Mouse (Mus musculus): ENCODE data around the gene Nsf.

- TF ChIP-seq GATA1 (IDR thresholded peaks at IDR 0.05; ENCODE audit: low read length) (no peak), TAL1 (IDR thresholded peaks at IDR 0.05; ENCODE audit: low read length) (no peak)
Observed at GRCm38 (mm10) chr11:103948952-103949351, 4.9 kb downstream of the Nsf start.

Data from erythroblast, embryonic 14.5 days (primary cell).